Mouse (Mus musculus) neural tube, embryonic 12.5 days (tissue): ENCODE results near the gene Trim15. TPM values are rescaled to one million over a fixed set of nuclear protein-coding genes. Genes with fewer than 3 reads are reported as not detected.
"Not testable (repeated sequence)": the region's sequence is repeated elsewhere in the genome, so short reads cannot be mapped to it uniquely, and the experiment has no call there.

ENCODE experiments used
- ATAC-seq: fragments of 200-750 bp; cut with Nextera tagmentation; 2 replicates; pipeline ENCODE4 v1.8.0; 2017; ENCODE audit warnings: low read depth, mild to moderate bottlenecking, moderate TSS enrichment, moderate library complexity; ENCODE audit not compliant: low FRiP score
- H3K27ac ChIP-seq: fragments of 300-500 bp; sonication (generic); 2 replicates; pipeline ENCODE4 v1.5.1; 2016
- H3K27me3 ChIP-seq: fragments of 300-500 bp; sonication (generic); replicated peaks from 2 replicates; pipeline ENCODE4 v1.6.1; 2016; ENCODE audit warnings: mild to moderate bottlenecking
- H3K36me3 ChIP-seq: fragments of 300-500 bp; sonication (generic); 2 replicates; pipeline ENCODE4 v1.6.1; 2016; ENCODE audit warnings: mild to moderate bottlenecking
- H3K4me1 ChIP-seq: fragments of 300-500 bp; sonication (generic); 2 replicates; pipeline ENCODE4 v1.6.1; 2016
- H3K4me2 ChIP-seq: fragments of 300-500 bp; sonication (generic); replicated peaks from 2 replicates; pipeline ENCODE4 v1.6.1; 2016; ENCODE audit warnings: mild to moderate bottlenecking
- H3K4me3 ChIP-seq: fragments of 300-500 bp; sonication (generic); 2 replicates; pipeline ENCODE4 v1.5.1; 2016
- H3K9ac ChIP-seq: fragments of 300-500 bp; sonication (generic); 2 replicates; pipeline ENCODE4 v1.6.1; 2016; ENCODE audit warnings: mild to moderate bottlenecking
- H3K9me3 ChIP-seq: fragments of 300-500 bp; sonication (generic); 2 replicates; pipeline ENCODE4 v1.6.1; 2016; ENCODE audit warnings: mild to moderate bottlenecking
- WGBS: fragments of 180-500 bp; shearing (Covaris S2); methylation state at CpG from one replicate; pipeline ENCODE4 v1.1.7; 2016; 5-methylcytosine and 5-hydroxymethylcytosine counted together
- polyA plus RNA-seq: library from polyadenylated mRNA; unstranded; fragments of >200 nt; fragmentation: Nextera tagmentation; extraction: Ambion mirVana; gene quantifications from 2 replicates; pipeline ENCODE4 v1.2.1, GENCODE M21; 2016

Gene Trim15
- polyA plus RNA-seq, 1 experiment from 2014 or later: 0.37 TPM

- Histone ChIP-seq H3K4me3 (no peak overlapping the region), H3K9me3 (no peaks in the 10 kb centered on the region), H3K9ac (no peak overlapping the region), H3K27me3 (no peaks in the 10 kb centered on the region), H3K4me1 (no peaks in the 10 kb centered on the region), H3K4me2 (no peak overlapping the region), H3K27ac (no peak overlapping the region), H3K36me3 (no peaks in the 10 kb centered on the region)
- WGBS: 94% methylated on average over 1 of the region's 1 CpGs
- no peak for ATAC-seq
These were observed 29.6 kb upstream of the Trim15 start for GRCm38 (mm10) chr17:36896583-36896982.

- Histone ChIP-seq H3K27me3 (no peaks in the 10 kb centered on the region), H3K9ac (no peak overlapping the region), H3K4me3 (no peak overlapping the region), H3K4me1 (no peaks in the 10 kb centered on the region), H3K9me3 (no peaks in the 10 kb centered on the region), H3K4me2 (no peak overlapping the region), H3K27ac (no peak overlapping the region), H3K36me3 (no peaks in the 10 kb centered on the region)
- no peak for ATAC-seq
- WGBS: 85% methylated on average over 5 of the region's 5 CpGs
These were observed 26.4 kb upstream of the Trim15 start for GRCm38 (mm10) chr17:36893387-36893786.

- ATAC-seq: no peak
- WGBS: 15% methylated on average over 2 of the region's 2 CpGs
These were observed 25.4 kb upstream of the Trim15 start for GRCm38 (mm10) chr17:36892362-36892761.

GRCm38 (mm10) chr17:36891496-36891895, 24.5 kb upstream of the Trim15 start:
- WGBS: 93% methylated on average over 1 of the region's 1 CpGs

More at GRCm38 (mm10) chr17:36892362-36892761, 25.4 kb upstream of the Trim15 start:
- H3K4me1 ChIP-seq: no peaks in the 10 kb centered on the region
- H3K9me3 ChIP-seq: no peaks in the 10 kb centered on the region
- H3K27me3 ChIP-seq: no peaks in the 10 kb centered on the region
- H3K9ac ChIP-seq: no peak overlapping the region
- H3K4me2 ChIP-seq: no peak overlapping the region
- H3K4me3 ChIP-seq: no peak overlapping the region
- H3K36me3 ChIP-seq: no peaks in the 10 kb centered on the region
- H3K27ac ChIP-seq: no peak overlapping the region

GRCm38 (mm10) chr17:36890073-36890903, 23.3 kb upstream of the Trim15 start, which contains the start of gene Trim40:
Trim40 (minus strand) TSS chr17:36890123.
- H3K4me1 ChIP-seq: no peaks in the 10 kb centered on the region
- H3K4me3 ChIP-seq: no peak within 1 kb of the TSS
- no peak within 1 kb of the TSS for H3K27ac ChIP-seq
- no peak within 1 kb of the TSS for H3K4me2 ChIP-seq
- no peaks in the 10 kb centered on the region for H3K36me3 ChIP-seq
- no peak for ATAC-seq
- WGBS: 91% methylated on average over 5 of the region's 5 CpGs
- H3K9ac ChIP-seq: no peak within 1 kb of the TSS
- H3K27me3 ChIP-seq: no peaks in the 10 kb centered on the region
- H3K9me3 ChIP-seq: no peaks in the 10 kb centered on the region

More at GRCm38 (mm10) chr17:36891496-36891895, 24.5 kb upstream of the Trim15 start:
- not testable (repeated sequence) for H3K36me3 ChIP-seq, H3K9me3 ChIP-seq, H3K27ac ChIP-seq, H3K9ac ChIP-seq, H3K4me2 ChIP-seq, H3K4me3 ChIP-seq, H3K27me3 ChIP-seq, H3K4me1 ChIP-seq, ATAC-seq

GRCm38 (mm10) chr17:36885132-36885790, 18.3 kb upstream of the Trim15 start:
- Histone ChIP-seq H3K4me1 (no peaks in the 10 kb centered on the region), H3K4me2 (no peak overlapping the region), H3K36me3 (no peaks in the 10 kb centered on the region), H3K9ac (no peak overlapping the region), H3K9me3 (no peaks in the 10 kb centered on the region), H3K27ac (no peak overlapping the region), H3K4me3 (no peak overlapping the region), H3K27me3 (no peaks in the 10 kb centered on the region)
- WGBS: 92% methylated on average over 12 of the region's 12 CpGs
- ATAC-seq: no peak

- Histone ChIP-seq H3K27ac (no peak overlapping the region), H3K4me1 (no peaks in the 10 kb centered on the region), H3K4me3 (no peak overlapping the region), H3K4me2 (no peak overlapping the region), H3K36me3 (no peaks in the 10 kb centered on the region), H3K27me3 (no peaks in the 10 kb centered on the region), H3K9me3 (no peaks in the 10 kb centered on the region), H3K9ac (no peak overlapping the region)
- 87% methylated on average over 2 of the region's 2 CpGs for WGBS
- no peak for ATAC-seq
These were observed 16.3 kb upstream of the Trim15 start for GRCm38 (mm10) chr17:36883350-36883749.

GRCm38 (mm10) chr17:36874636-36875035, 7.6 kb upstream of the Trim15 start:
- Histone ChIP-seq H3K4me1 (no peaks in the 10 kb centered on the region), H3K4me2 (no peak overlapping the region), H3K27me3 (no peaks in the 10 kb centered on the region), H3K27ac (no peak overlapping the region), H3K9ac (no peak overlapping the region), H3K36me3 (no peaks in the 10 kb centered on the region), H3K4me3 (no peak overlapping the region), H3K9me3 (no peaks in the 10 kb centered on the region)
- 68% methylated on average over 4 of the region's 4 CpGs for WGBS
- no peak for ATAC-seq

- Histone ChIP-seq H3K4me2 (no peak overlapping the region), H3K36me3 (no peaks in the 10 kb centered on the region), H3K4me1 (no peaks in the 10 kb centered on the region), H3K9me3 (no peaks in the 10 kb centered on the region), H3K9ac (no peak overlapping the region), H3K27ac (no peak overlapping the region), H3K4me3 (no peak overlapping the region), H3K27me3 (peaks cover 9% of the 10 kb centered on the region; the same call in 1 of the 2 replicates)
- 81% methylated on average over 25 of the region's 25 CpGs for WGBS
- ATAC-seq: no peak
These were observed 3.2 kb upstream of the Trim15 start for GRCm38 (mm10) chr17:36869955-36870810.

GRCm38 (mm10) chr17:36869284-36869954, 2.4 kb upstream of the Trim15 start, which contains the start of gene Trim10:
Trim10 (plus strand) TSS chr17:36869574.
- H3K27me3 ChIP-seq: peaks cover 9% of the 10 kb centered on the region; the same call in 1 of the 2 replicates
- 81% methylated on average over 4 of the region's 4 CpGs for WGBS

GRCm38 (mm10) chr17:36868836-36869235, 1.8 kb upstream of the Trim15 start:
- H3K4me3 ChIP-seq: no peak overlapping the region
- H3K4me1 ChIP-seq: no peaks in the 10 kb centered on the region
- no peak overlapping the region for H3K27ac ChIP-seq
- H3K9me3 ChIP-seq: no peaks in the 10 kb centered on the region
- H3K4me2 ChIP-seq: no peak overlapping the region
- no peaks in the 10 kb centered on the region for H3K36me3 ChIP-seq
- H3K9ac ChIP-seq: no peak overlapping the region
- 81% methylated on average over 2 of the region's 2 CpGs for WGBS
- ATAC-seq: no peak
- H3K27me3 ChIP-seq: peaks cover 9% of the 10 kb centered on the region; the same call in 1 of the 2 replicates

More at GRCm38 (mm10) chr17:36869284-36869954, 2.4 kb upstream of the Trim15 start, which contains the start of gene Trim10:
- Histone ChIP-seq H3K9me3 (no peaks in the 10 kb centered on the region), H3K27ac (no peak within 1 kb of the TSS), H3K4me1 (no peaks in the 10 kb centered on the region), H3K4me3 (no peak within 1 kb of the TSS), H3K4me2 (no peak within 1 kb of the TSS), H3K36me3 (no peaks in the 10 kb centered on the region), H3K9ac (no peak within 1 kb of the TSS)
- no peak for ATAC-seq
